Mouse (Mus musculus) forebrain, embryonic 13.5 days (tissue): ENCODE data around the gene 2310061I04Rik. TPM values are rescaled to one million over a fixed set of nuclear protein-coding genes. Genes with fewer than 3 reads are reported as not detected.
A peak's percentile ranks its signal among the peaks of the same experiment; 100 is the strongest.

Source experiments
- ATAC-seq: fragments of 200-750 bp; cut with Nextera tagmentation; 2 replicates; pipeline ENCODE4 v1.8.0; 2017
- H3K27ac ChIP-seq: fragments of 300-500 bp; sonication (generic); 2 replicates; pipeline ENCODE4 v1.5.1; 2015; ENCODE audit warnings: inconsistent platforms, mild to moderate bottlenecking, moderate library complexity
- H3K27me3 ChIP-seq: fragments of 300-500 bp; sonication (generic); 2 replicates; pipeline ENCODE4 v1.6.1; 2015; ENCODE audit warnings: mild to moderate bottlenecking, inconsistent platforms
- H3K36me3 ChIP-seq: fragments of 300-500 bp; sonication (generic); 2 replicates; pipeline ENCODE4 v1.6.1; 2015; ENCODE audit warnings: mild to moderate bottlenecking, inconsistent platforms; ENCODE audit not compliant: poor library complexity, severe bottlenecking
- H3K4me1 ChIP-seq: fragments of 300-500 bp; sonication (generic); 2 replicates; pipeline ENCODE4 v1.6.1; 2015; ENCODE audit warnings: inconsistent platforms
- H3K4me2 ChIP-seq: fragments of 300-500 bp; sonication (generic); 2 replicates; pipeline ENCODE4 v1.6.1; 2015; ENCODE audit warnings: inconsistent platforms, mild to moderate bottlenecking, moderate library complexity
- H3K4me3 ChIP-seq: fragments of 300-500 bp; sonication (generic); 2 replicates; pipeline ENCODE4 v1.5.1; 2015; ENCODE audit warnings: mild to moderate bottlenecking, inconsistent platforms
- H3K9ac ChIP-seq: fragments of 300-500 bp; sonication (generic); 2 replicates; pipeline ENCODE4 v1.6.1; 2015; ENCODE audit warnings: mild to moderate bottlenecking, inconsistent platforms
- H3K9me3 ChIP-seq: fragments of 300-500 bp; sonication (generic); replicated peaks from 2 replicates; pipeline ENCODE4 v1.6.1; 2016; ENCODE audit warnings: inconsistent platforms
- WGBS: fragments of 180-500 bp; shearing (Covaris S2); methylation state at CpG from one replicate; pipeline ENCODE4 v1.1.7; 2015; 5-methylcytosine and 5-hydroxymethylcytosine counted together
- polyA plus RNA-seq: library from polyadenylated mRNA; unstranded; fragments of >200 nt; fragmentation: Nextera tagmentation; extraction: Ambion mirVana; gene quantifications from 2 replicates; pipeline ENCODE4 v1.2.1, GENCODE M21; 2015

2310061I04Rik gene
- polyA plus RNA-seq, 1 experiment from 2014 or later = 31.6 TPM

GRCm38 (mm10) chr17:35920862-35921562 lies 23.8 kb upstream of the 2310061I04Rik start:
- Histone ChIP-seq H3K27me3 (no peaks in the 10 kb centered on the region), H3K27ac (peak overlapping the region; percentile 99), H3K9ac (0 out of 2 replicates have a peak overlapping the region, but pooled peaks have one; percentile 98), H3K36me3 (peaks cover 30% of the 10 kb centered on the region), H3K4me2 (peak overlapping the region; percentile 79), H3K4me3 (0 out of 2 replicates have a peak overlapping the region, but pooled peaks have one; percentile 6), H3K4me1 (peaks cover 29% of the 10 kb centered on the region), H3K9me3 (no peaks in the 10 kb centered on the region)
- ATAC-seq = no peak
- 63% methylated on average over 5 of the region's 5 CpGs for WGBS

- H3K4me2 ChIP-seq = peak overlapping the region; percentile 79
- H3K27ac ChIP-seq = peak overlapping the region; percentile 99
- no peak for ATAC-seq
- H3K4me1 ChIP-seq = peaks cover 32% of the 10 kb centered on the region
- WGBS = 86% methylated on average over 1 of the region's 1 CpGs
- H3K27me3 ChIP-seq = no peaks in the 10 kb centered on the region
- peak overlapping the region; percentile 98; the same call in 1 of the 2 replicates for H3K9ac ChIP-seq
- no peaks in the 10 kb centered on the region for H3K9me3 ChIP-seq
- H3K36me3 ChIP-seq = peaks cover 24% of the 10 kb centered on the region
- peak overlapping the region; percentile 76; the same call in 1 of the 2 replicates for H3K4me3 ChIP-seq
Measured at GRCm38 (mm10) chr17:35920384-35920783, 23.2 kb upstream of the 2310061I04Rik start.

- H3K27me3 ChIP-seq = no peaks in the 10 kb centered on the region
- H3K27ac ChIP-seq = peak overlapping the region; percentile 99
- H3K4me3 ChIP-seq = peak overlapping the region; percentile 76
- H3K4me1 ChIP-seq = peaks cover 35% of the 10 kb centered on the region
- H3K9ac ChIP-seq = peak overlapping the region; percentile 98
- no peak for ATAC-seq
- peak overlapping the region; percentile 79 for H3K4me2 ChIP-seq
- H3K36me3 ChIP-seq = peaks cover 19% of the 10 kb centered on the region
- WGBS = 50% methylated on average over 6 of the region's 6 CpGs
- H3K9me3 ChIP-seq = no peaks in the 10 kb centered on the region
Measured at GRCm38 (mm10) chr17:35919864-35920301, 22.7 kb upstream of the 2310061I04Rik start.

GRCm38 (mm10) chr17:35919060-35919715 lies 22.0 kb upstream of the 2310061I04Rik start:
- peaks cover 16% of the 10 kb centered on the region for H3K36me3 ChIP-seq
- no peaks in the 10 kb centered on the region for H3K9me3 ChIP-seq
- H3K27me3 ChIP-seq = no peaks in the 10 kb centered on the region
- 10% methylated on average over 7 of the region's 7 CpGs for WGBS
- peak overlapping the region; percentile 76 for H3K4me3 ChIP-seq
- H3K9ac ChIP-seq = peak overlapping the region; percentile 98
- peak overlapping the region; percentile 79 for H3K4me2 ChIP-seq
- peak overlapping the region; percentile 99 for H3K27ac ChIP-seq
- peak; percentile 46 for ATAC-seq
- H3K4me1 ChIP-seq = peaks cover 35% of the 10 kb centered on the region

- peak overlapping the region; percentile 98 for H3K9ac ChIP-seq
- H3K4me3 ChIP-seq = peak overlapping the region; percentile 76
- under 1% methylated on average over 11 of the region's 11 CpGs for WGBS
- ATAC-seq = no peak
- peak overlapping the region; percentile 99 for H3K27ac ChIP-seq
- no peaks in the 10 kb centered on the region for H3K27me3 ChIP-seq
- peak overlapping the region; percentile 79 for H3K4me2 ChIP-seq
- peaks cover 12% of the 10 kb centered on the region for H3K36me3 ChIP-seq
- H3K4me1 ChIP-seq = peaks cover 35% of the 10 kb centered on the region
- H3K9me3 ChIP-seq = no peaks in the 10 kb centered on the region
Measured at GRCm38 (mm10) chr17:35918276-35919059, 21.2 kb upstream of the 2310061I04Rik start.

GRCm38 (mm10) chr17:35917463-35918251 lies 20.4 kb upstream of the 2310061I04Rik start:
- Histone ChIP-seq H3K9me3 (no peaks in the 10 kb centered on the region), H3K4me1 (peaks cover 35% of the 10 kb centered on the region), H3K9ac (peak overlapping the region; percentile 98), H3K36me3 (peaks cover 13% of the 10 kb centered on the region; the same call in 1 of the 2 replicates), H3K4me2 (peak overlapping the region; percentile 79), H3K27me3 (no peaks in the 10 kb centered on the region), H3K27ac (peak overlapping the region; percentile 99), H3K4me3 (peak overlapping the region; percentile 76)
- peak; percentile 11 for ATAC-seq
- WGBS = 0% methylated on average over 13 of the region's 13 CpGs

GRCm38 (mm10) chr17:35917143-35917462 lies 19.9 kb upstream of the 2310061I04Rik start:
- H3K4me2 ChIP-seq = peak overlapping the region; percentile 79
- H3K9ac ChIP-seq = peak overlapping the region; percentile 98
- peak overlapping the region; percentile 99 for H3K27ac ChIP-seq
- peak overlapping the region; percentile 76 for H3K4me3 ChIP-seq
- 0% methylated on average over 8 of the region's 8 CpGs for WGBS
- no peaks in the 10 kb centered on the region for H3K27me3 ChIP-seq
- H3K9me3 ChIP-seq = no peaks in the 10 kb centered on the region
- no peak for ATAC-seq
- H3K36me3 ChIP-seq = peaks cover 18% of the 10 kb centered on the region; the same call in 1 of the 2 replicates
- H3K4me1 ChIP-seq = peaks cover 35% of the 10 kb centered on the region

- Histone ChIP-seq H3K9ac (peak within 1 kb of the TSS; percentile 98), H3K4me2 (peak within 1 kb of the TSS; percentile 79), H3K9me3 (no peaks in the 10 kb centered on the region), H3K4me1 (peaks cover 31% of the 10 kb centered on the region), H3K36me3 (peaks cover 24% of the 10 kb centered on the region; the same call in 1 of the 2 replicates), H3K27me3 (no peaks in the 10 kb centered on the region), H3K27ac (peak within 1 kb of the TSS; percentile 99), H3K4me3 (peak within 1 kb of the TSS; percentile 76)
- ATAC-seq = peak; percentile 93
- under 1% methylated on average over 83 of the region's 83 CpGs for WGBS
Measured at GRCm38 (mm10) chr17:35916297-35917142, 19.3 kb upstream of the 2310061I04Rik start, which contains the start of the genes Mrps18b and Ppp1r10. Mrps18b (minus strand) TSS chr17:35916389. Ppp1r10 (plus strand) TSS chr17:35916434.

GRCm38 (mm10) chr17:35915538-35916296 lies 18.5 kb upstream of the 2310061I04Rik start:
- H3K9me3 ChIP-seq = no peaks in the 10 kb centered on the region
- peak overlapping the region; percentile 99 for H3K27ac ChIP-seq
- no peak; the same call in 1 of the 2 replicates for ATAC-seq
- peaks cover 32% of the 10 kb centered on the region; the same call in 1 of the 2 replicates for H3K36me3 ChIP-seq
- H3K4me1 ChIP-seq = peaks cover 23% of the 10 kb centered on the region
- WGBS = 3% methylated on average over 28 of the region's 28 CpGs
- H3K27me3 ChIP-seq = no peaks in the 10 kb centered on the region
- H3K4me2 ChIP-seq = peak overlapping the region; percentile 73
- peak overlapping the region; percentile 76 for H3K4me3 ChIP-seq
- H3K9ac ChIP-seq = peak overlapping the region; percentile 63

- peaks cover 15% of the 10 kb centered on the region for H3K4me1 ChIP-seq
- peak overlapping the region; percentile 73 for H3K4me2 ChIP-seq
- no peak overlapping the region for H3K27ac ChIP-seq
- H3K9ac ChIP-seq = no peak overlapping the region
- ATAC-seq = no peak
- no peak overlapping the region for H3K4me3 ChIP-seq
- H3K9me3 ChIP-seq = no peaks in the 10 kb centered on the region
- 84% methylated on average over 6 of the region's 6 CpGs for WGBS
- H3K27me3 ChIP-seq = no peaks in the 10 kb centered on the region
- peaks cover 32% of the 10 kb centered on the region; the same call in 1 of the 2 replicates for H3K36me3 ChIP-seq
Measured at GRCm38 (mm10) chr17:35914975-35915374, 17.7 kb upstream of the 2310061I04Rik start.
